8 mouse cellular contexts compared by ENCODE assay signal in the genomic region with DNA sequence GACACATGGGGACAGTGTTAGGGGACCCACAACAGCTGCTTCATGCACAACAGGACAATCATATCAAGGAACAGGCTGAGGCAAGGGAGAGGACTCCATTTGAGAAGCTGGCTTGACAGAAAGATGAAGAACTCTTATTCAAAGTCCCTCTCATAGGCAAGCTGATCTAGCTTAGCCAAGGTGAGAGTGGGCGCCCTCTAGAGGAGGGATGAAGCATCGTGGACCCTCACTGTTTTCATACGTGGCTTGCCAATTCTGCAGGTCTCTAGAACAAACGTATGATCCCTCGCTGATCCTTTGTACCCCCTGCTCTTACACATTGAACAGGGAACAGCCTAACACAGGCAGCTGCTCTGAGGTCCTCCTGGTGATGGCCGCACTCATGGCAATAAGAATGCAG. TPM values are rescaled to one million over a fixed set of nuclear protein-coding genes. Genes with fewer than 3 reads are reported as not detected.
DNase-seq lines count a peak whose midpoint lies in the region; ATAC-seq and TF ChIP-seq lines count a peak whose summit lies in the region.

No protein-coding gene starts in this region.

- peak; percentile 82 for DNase-seq in brain, adult 2 months (ENCODE audit: low read depth, low spot score)
- DNase-seq in left cerebral cortex, postnatal 25 days (ENCODE audit: low spot score in 2 of 2), result peak; percentile 63 to 72

- H3K4me2 ChIP-seq in intestine, postnatal 0 days (replicated peaks; ENCODE audit: low read depth), result no peak overlapping the region
- no peak overlapping the region for H3K4me2 ChIP-seq in intestine, embryonic 15.5 days (replicated peaks)

- peak; percentile 87 for TF ChIP-seq CTCF in intestine, postnatal 0 days (IDR thresholded peaks at IDR 0.05; ENCODE audit: low read depth)
- TF ChIP-seq CTCF in E14TG2a.4 (conservative IDR thresholded peaks at IDR 0.05; ENCODE audit: low read length), result peak; percentile 94

- no peak overlapping the region for H3K9ac ChIP-seq in intestine, postnatal 0 days (ENCODE audit: low read depth, low read length)
- H3K9ac ChIP-seq in intestine, embryonic 15.5 days, result no peak overlapping the region

- no peak overlapping the region for H3K27ac ChIP-seq in intestine, postnatal 0 days (ENCODE audit: low read depth, low read length)
- H3K27ac ChIP-seq in intestine, embryonic 15.5 days, result no peak overlapping the region

- no peak for ATAC-seq in intestine, postnatal 0 days
- no peak for ATAC-seq in intestine, embryonic 15.5 days
- ATAC-seq in erythroblast, adult 5-6 weeks (replicated peaks; ENCODE audit: low FRiP score, poor library complexity, severe bottlenecking), result 0 out of 2 replicates have a peak, but pooled peaks have one; percentile 46
- peak; percentile 30; the same call in 1 of the 2 replicates for ATAC-seq in neutrophil, adult 5-6 weeks (ENCODE audit: extremely low read depth, insufficient number of reproducible peaks, low FRiP score, poor library complexity, severe bottlenecking)
- no peak for ATAC-seq in inflammation-experienced regulatory T-cells, adult 6 months

- WGBS in intestine, postnatal 0 days, result 18% methylated on average over 6 of the region's 6 CpGs
- WGBS in intestine, embryonic 15.5 days, result 16% methylated on average over 6 of the region's 6 CpGs

- H3K36me3 ChIP-seq in intestine, postnatal 0 days (ENCODE audit: control insufficient read depth, insufficient read depth), result no peaks in the 10 kb centered on the region
- H3K36me3 ChIP-seq in intestine, embryonic 15.5 days, result no peaks in the 10 kb centered on the region
- no peaks in the 10 kb centered on the region for H3K36me3 ChIP-seq in E14TG2a.4 (ENCODE audit: insufficient read depth, low read length)

- 0 out of 2 replicates have a peak, but pooled peaks cover 2% of the 10 kb centered on the region for H3K4me1 ChIP-seq in intestine, postnatal 0 days (replicated peaks; ENCODE audit: control insufficient read depth, insufficient read depth, low read length)
- peaks cover 5% of the 10 kb centered on the region; the same call in 1 of the 2 replicates for H3K4me1 ChIP-seq in intestine, embryonic 15.5 days (replicated peaks)
- peaks cover 14% of the 10 kb centered on the region; the same call in 1 of the 2 replicates for H3K4me1 ChIP-seq in E14TG2a.4 (replicated peaks; ENCODE audit: low read depth, low read length)

- H3K4me3 ChIP-seq in intestine, postnatal 0 days (ENCODE audit: low read depth, low read length), result no peak overlapping the region
- no peak overlapping the region for H3K4me3 ChIP-seq in intestine, embryonic 15.5 days (replicated peaks)
- H3K4me3 ChIP-seq in E14TG2a.4 (replicated peaks; ENCODE audit: low read length), result no peak overlapping the region

- no peaks in the 10 kb centered on the region for H3K27me3 ChIP-seq in intestine, postnatal 0 days (replicated peaks; ENCODE audit: control insufficient read depth, insufficient read depth, low read length)
- H3K27me3 ChIP-seq in intestine, embryonic 15.5 days (replicated peaks), result peaks cover 6% of the 10 kb centered on the region; the same call in 1 of the 2 replicates
- H3K27me3 ChIP-seq in E14TG2a.4 (ENCODE audit: insufficient read depth, low read length), result peaks cover 23% of the 10 kb centered on the region

- H3K9me3 ChIP-seq in intestine, postnatal 0 days (ENCODE audit: control insufficient read depth), result no peaks in the 10 kb centered on the region
- no peaks in the 10 kb centered on the region for H3K9me3 ChIP-seq in intestine, embryonic 15.5 days
- no peaks in the 10 kb centered on the region for H3K9me3 ChIP-seq in E14TG2a.4 (ENCODE audit: low read length)

- intact Hi-C loops in left cerebral cortex, postnatal 25 days (cut with DNase I), result no loop called here

RNA-seq across cellular contexts. Expression of gene Gsg1l, which starts 7.6 kb away (rescaled TPM):
- 0.35 and 0.52 TPM in 2 replicates for polyA plus RNA-seq in intestine, postnatal 0 days (2015; fragmentation: Nextera tagmentation; extraction: Ambion mirVana)
- polyA plus RNA-seq in intestine, embryonic 15.5 days (2015; fragmentation: Nextera tagmentation; extraction: Ambion mirVana), result 0.57 and 0.67 TPM in 2 replicates
- total RNA-seq in erythroblast, adult 5-6 weeks (2015; ENCODE audit: low replicate concordance), result not detected in 2 replicates
- total RNA-seq in erythroblast, adult 5-6 weeks (2017; ENCODE audit: low replicate concordance), result not detected in 2 replicates
- 10 to 100 TPM; 81.6 to 84.0 TPM for total RNA-seq in left cerebral cortex, postnatal 25 days (2021)
- not detected in 2 replicates for total RNA-seq in neutrophil, adult 5-6 weeks (2017)
- polyA plus RNA-seq in inflammation-experienced regulatory T-cells, adult 6 months (2017; shearing (Covaris generic)), result not detected

Comparison
In these comparisons a context has a peak if more than half of its experiments do, and no peak if none do; other contexts are left out.
1. ATAC-seq: peak in erythroblast, adult 5-6 weeks (single experiment) and neutrophil, adult 5-6 weeks (single experiment); none in intestine, postnatal 0 days (single experiment), intestine, embryonic 15.5 days (single experiment) and inflammation-experienced regulatory T-cells, adult 6 months (single experiment).
2. RNA of gene Gsg1l, which starts 7.6 kb away (total RNA-seq): 81.6 to 84.0 TPM in left cerebral cortex, postnatal 25 days; not detected in erythroblast, adult 5-6 weeks and not detected in neutrophil, adult 5-6 weeks; every median in the first group is over 10 times any median in the second.